Mouse (Mus musculus) lung, adult 18-20 months (tissue): ENCODE measurements at regions not wholly inside any gene's neighbourhood (a gene's known extent, or its start where the extent isn't known, plus 50 kb on each side); places are given as distances from the start of the nearest gene placed in this dataset.
A peak's percentile ranks its signal among the peaks of the same experiment; 100 is the strongest.

ENCODE experiments used
- DNase-seq, 2 experiments: peaks; one replicate each; pipeline ENCODE4 v3.0.0; 2022; ENCODE audit warnings: mixed read lengths in 2 of 2

GRCm38 (mm10) chr9:24943830-24944229, 145.4 kb upstream of the Gm10181 start:
- DNase-seq, result no peak

GRCm38 (mm10) chr9:24952516-24952915, 136.7 kb upstream of the Gm10181 start:
- no peak for DNase-seq

DNA sequence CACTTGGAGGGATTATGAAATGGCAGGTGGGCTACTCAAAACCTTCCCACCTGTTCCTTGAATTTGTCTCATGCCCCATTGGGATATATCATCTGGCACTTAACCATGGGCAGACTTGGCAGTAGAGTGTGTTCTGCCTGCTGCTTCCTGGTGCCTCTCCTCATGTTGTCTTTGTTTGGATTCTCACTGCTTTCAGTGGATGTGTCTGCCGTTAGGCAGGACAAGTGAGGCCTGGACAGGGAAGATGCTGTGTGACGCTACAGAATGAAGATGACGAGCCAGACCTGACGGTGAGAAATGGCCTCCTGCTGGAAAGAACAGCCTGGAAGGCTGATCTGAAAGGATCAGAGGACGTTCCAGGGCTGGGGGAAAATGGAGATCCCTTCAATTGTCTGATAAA, 133.6 kb upstream of the Gm10181 start:
- no peak for DNase-seq

DNA sequence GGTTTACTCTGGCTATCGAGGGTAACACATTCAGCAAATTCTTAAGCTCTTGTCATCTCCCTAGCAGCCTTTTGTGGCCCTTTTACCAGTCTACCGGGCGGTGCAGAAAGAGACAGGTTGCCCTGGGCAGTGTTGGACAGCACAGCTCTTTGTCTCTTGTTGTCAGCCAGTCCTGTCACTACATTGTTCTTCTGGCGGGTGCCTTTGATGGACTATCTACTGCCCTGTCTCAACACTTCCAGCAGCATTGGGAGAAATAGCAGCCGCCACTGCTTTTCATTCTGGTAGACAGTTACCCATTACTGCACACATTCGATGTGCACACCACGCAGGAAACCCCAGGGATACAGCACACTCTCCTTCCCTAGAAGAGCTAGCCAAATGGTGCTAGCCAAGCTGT, 132.7 kb upstream of the Gm10181 start:
- no peak for DNase-seq

DNA sequence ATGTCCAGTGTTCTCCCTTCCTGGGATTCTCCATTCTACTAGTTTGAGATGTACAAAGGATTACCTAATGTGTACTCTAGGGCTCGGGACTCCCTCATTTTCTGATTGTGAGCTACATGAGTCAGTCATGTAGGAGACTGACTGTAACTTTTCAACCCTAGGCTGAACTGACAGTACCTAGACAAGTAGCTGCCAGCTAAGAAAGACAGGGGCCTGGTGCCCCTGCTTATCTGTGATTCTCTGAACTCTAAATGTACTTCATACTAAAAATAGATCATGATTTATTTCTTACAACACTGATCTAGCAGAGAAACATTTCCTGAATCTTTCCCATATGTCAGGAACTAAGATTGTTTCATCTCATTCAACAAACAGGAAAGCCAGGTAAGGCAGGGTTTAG, 125.9 kb upstream of the Gm10181 start:
- no peak for DNase-seq

DNA sequence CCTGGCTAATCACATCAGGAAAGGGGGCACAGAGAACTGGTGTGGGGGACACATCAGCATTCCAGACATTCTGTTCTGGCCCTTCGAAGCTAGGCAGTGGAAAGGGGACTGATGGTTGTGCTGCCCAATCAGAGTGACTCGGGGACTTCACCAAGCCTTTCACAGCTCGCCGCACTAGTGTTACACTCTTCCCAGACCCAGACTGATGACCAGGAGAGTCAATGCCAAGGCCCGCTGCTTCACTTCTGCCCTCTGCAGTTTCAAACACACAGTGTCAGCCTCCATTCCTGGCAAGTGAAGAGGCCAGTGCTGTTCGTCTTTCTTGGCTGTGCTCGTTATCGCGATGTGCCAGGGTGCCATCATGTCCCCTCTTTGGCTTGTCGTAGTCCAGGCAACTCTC, 121.7 kb upstream of the Gm10181 start:
- DNase-seq, result no peak

GRCm38 (mm10) chr9:24974021-24974741, 115.0 kb upstream of the Gm10181 start:
- DNase-seq, result peak; percentile 8 to 28

DNA sequence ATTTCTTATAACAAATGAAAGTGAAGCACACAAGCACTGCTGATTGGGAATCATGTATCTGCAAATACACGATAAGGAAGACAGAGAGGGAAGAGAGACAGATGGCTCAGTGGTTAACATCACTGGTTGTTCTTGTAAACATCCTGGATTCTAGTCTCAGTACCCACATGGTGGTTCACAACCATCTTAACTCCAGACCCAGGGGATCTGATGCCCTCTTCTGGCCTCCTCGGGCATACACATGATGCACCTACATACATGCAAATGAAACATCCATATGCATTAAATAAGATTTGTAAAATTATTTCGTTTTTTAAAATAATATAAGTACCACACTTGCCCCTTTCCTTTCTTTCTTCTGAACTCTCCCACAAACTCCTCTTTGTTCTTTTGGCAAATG, 106.4 kb upstream of the Gm10181 start:
- DNase-seq, result no peak

DNA sequence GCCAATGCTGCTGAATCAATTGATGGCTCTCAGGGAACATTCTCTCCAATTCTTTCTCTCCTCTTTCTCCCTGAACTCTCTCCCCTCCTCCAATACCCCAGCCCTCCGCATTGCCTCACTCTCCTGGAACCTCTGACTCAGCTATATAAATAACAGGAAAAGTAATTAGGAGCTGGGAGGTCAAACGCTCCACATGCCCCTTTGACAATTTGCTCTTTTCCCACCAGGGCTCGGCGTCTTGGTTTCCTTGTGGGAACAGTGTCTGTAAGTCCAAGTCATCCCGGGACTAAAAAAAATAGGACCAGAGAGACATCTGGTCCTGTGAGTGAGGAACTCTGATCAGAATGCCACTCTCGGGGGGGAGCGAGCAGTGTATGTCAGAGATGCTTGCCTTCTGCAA, 94.7 kb upstream of the Gm10181 start:
- DNase-seq, result no peak

GRCm38 (mm10) chr9:25021095-25021691, 68.0 kb upstream of the Gm10181 start:
- no peak for DNase-seq

GRCm38 (mm10) chr9:25022439-25022838, 66.8 kb upstream of the Gm10181 start:
- DNase-seq, result no peak

GRCm38 (mm10) chr9:25024486-25024885, 64.7 kb upstream of the Gm10181 start:
- no peak for DNase-seq

- peak; percentile 8 to 37 for DNase-seq
Measured at GRCm38 (mm10) chr9:25027581-25027980, 61.6 kb upstream of the Gm10181 start.

DNA sequence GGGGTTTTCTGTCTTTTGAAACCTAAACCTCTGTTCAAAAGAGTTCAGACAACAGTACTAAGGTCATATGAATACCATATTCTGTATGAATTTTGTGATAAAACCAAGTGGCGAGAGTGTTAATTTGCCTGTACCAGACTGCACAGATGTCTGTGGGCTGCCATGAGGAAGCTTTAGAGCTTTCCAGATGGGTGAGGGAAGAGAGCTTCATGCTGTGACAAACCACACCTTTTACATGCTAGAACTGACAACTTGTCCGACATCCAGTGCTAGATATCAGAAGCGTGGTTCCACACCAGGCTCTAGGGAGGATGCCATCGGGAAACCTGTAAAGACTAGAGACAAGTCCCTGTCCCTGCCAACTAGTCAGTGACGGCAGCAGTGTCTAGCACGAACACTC, 60.9 kb upstream of the Gm10181 start:
- DNase-seq, result no peak

- no peak for DNase-seq
Measured at GRCm38 (mm10) chr9:25031466-25031865, 57.8 kb upstream of the Gm10181 start.
